Mouse (Mus musculus): ENCODE results near the gene Olfr905. TPM values are rescaled to one million over a fixed set of nuclear protein-coding genes. Genes with fewer than 3 reads are reported as not detected.

Gene Olfr905
- not detected in 2 replicates for polyA plus RNA-seq (2012; rRNA removed)

DNA sequence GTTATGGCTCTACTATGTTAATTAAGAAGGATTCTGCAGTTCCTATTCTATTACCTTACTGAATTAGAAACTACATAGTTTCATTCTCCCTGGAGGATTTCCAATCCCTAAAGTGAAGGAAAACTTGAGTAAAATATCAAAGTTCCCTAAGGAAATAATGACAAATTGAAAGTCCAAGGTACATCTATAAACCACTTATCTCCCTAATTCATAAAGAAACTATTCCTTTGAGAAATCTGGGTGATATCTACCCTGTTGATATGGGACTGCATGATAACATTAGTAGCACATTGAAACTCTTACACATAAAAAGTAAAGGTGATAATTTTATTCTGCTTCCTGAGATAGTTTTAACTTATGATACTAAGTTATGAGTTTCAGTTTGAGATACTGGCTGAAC lies at the start of gene Olfr905:
TSS of gene Olfr905 (plus strand) at position 301 of the 400 bp plus-strand sequence.
- DNase-seq (ENCODE audit: low spot score), result no peak

DNA sequence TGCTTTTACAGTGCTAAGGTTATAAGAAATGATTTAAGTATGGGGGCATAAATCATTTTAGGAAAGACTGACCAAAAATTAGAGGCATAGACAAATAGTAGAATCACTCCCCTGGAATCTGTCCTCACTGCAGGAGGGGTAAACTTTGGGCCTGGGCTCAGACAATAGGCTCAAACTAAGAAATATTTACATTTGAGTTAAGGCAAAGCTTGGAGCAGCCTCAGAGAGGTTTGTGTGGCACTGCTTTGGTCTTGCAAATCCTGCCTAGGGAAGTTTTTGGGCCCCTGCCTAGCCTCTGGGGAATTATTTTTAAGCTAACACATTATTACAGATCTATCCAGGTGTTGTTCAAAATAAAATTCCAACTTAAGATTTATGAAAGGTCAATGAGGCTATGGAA lies 47.1 kb upstream of the Olfr905 start:
- DNase-seq (ENCODE audit: low spot score), result no peak

DNA sequence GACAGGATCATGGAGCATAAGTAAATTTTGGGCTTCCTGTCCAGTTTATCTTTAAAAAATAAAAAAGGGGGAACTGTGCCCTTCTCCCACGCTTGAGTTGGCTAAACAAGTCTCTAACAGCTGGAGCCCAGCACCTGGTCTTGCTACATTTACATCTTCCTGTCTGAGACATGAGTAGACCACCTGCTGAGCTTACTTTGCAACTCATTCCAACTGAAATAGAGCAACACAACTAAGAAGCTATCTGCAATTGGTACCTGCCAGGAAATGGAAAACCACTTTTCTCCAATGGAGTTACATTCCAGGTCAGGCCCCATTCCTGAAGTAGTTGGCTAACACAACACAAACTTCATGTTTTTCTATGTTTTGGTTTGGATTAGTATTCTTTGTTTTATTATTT lies 43.9 kb upstream of the Olfr905 start:
- DNase-seq (ENCODE audit: low spot score), result no peak

DNA sequence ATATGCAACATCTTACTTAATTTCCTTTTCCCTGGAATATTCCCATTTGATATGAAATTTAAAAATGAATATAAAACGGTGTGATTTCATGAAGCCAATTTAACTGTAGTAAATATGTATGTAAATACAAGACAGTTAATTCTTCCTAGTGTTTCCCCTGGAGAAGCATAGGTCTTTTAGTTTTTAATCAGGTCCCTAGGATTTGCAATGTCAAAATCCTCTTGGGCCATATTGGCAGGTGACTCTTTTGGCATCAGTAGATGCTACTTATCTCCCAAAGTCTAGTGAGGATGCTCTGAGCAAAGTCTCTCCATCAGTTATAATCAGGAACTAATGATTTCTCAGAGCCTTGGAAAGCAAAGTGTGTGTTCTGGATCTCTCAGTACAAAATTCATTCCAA lies 41.8 kb upstream of the Olfr905 start, which contains the start of gene Olfr901:
TSS of gene Olfr901 (plus strand) at position 301 of the 400 bp plus-strand sequence.
- no peak for DNase-seq (ENCODE audit: low spot score)

DNA sequence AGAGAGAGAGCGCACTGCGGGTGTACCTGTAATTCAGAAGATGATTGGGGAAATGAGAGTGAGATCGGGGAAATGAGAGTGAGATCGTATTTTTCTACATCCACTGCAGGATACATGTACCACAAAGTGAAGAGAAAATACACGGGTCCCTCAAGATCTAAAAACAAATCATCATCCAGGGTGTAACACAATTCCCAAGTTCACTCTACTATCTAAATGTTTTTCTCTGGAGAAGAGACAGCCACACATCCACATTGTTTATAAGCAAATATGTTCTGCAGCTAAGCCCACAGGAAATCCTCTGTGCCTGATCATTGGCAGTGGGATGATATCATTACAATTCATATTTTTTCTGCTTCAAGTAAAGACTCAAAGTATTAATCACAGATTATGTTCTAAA lies 23.6 kb upstream of the Olfr905 start, which contains the start of gene Olfr902:
TSS of gene Olfr902 (plus strand) at position 301 of the 400 bp plus-strand sequence.
- DNase-seq (ENCODE audit: low spot score), result no peak

DNA sequence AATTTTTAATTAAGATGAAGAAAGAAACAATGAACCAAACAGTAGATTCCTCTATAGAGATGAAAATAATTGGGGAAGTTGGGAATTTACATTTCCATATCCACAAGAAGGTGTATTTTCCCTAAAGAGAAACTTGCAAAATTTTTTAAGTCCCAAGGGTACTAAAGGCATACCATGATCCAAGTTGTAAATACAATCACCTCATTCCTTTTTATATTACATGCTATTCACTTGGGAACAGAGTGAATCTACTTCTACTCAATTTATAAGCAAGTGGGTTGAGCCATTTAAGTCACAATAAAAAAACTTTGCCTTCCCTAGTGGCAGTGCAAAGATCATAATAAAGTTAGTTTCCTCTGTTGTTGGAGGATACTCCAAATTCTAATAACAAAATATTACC lies 8.1 kb upstream of the Olfr905 start, which contains the start of gene Olfr904:
TSS of gene Olfr904 (plus strand) at position 301 of the 400 bp plus-strand sequence.
- no peak for DNase-seq (ENCODE audit: low spot score)

DNA sequence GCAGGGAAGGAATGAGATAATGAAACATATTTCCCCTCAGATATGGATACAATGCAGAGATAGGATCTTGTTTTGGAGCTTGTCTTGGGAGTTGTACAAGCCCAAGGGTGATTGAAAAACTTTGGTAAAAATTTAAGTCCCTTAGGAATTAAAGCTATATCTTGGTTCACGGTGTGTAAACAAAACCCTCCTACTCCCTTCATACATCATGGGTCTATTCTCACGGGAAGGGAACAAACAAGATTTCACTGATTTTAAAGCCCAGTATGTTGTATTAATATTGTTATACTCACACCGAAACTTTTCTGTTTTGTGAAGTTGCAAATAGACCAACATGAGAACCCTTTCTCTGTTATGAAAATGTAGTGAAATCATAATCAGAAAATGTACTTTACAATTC lies 15.9 kb downstream of the Olfr905 start, which contains the start of gene Olfr906:
TSS of gene Olfr906 (plus strand) at position 301 of the 400 bp plus-strand sequence.
- no peak for DNase-seq (ENCODE audit: low spot score)

DNA sequence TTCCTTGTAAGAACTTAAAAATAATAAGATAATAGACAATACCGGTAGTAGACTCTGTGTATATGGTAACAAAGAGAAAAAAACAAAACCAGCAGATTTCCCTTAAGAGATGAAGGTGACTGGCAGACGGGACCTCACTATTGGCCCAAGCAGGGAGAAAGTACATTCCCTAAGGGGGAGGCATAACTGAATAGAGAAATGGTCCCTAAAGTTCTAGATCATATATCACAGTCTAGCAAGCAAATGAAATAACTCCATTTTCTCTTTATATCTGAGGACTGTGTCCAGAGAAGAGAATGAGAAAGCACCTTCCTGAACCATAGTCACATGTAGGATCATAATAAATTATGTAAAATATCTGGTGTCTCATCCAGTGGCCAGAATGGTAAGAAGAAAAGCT lies 24.6 kb downstream of the Olfr905 start, which contains the start of gene Olfr907:
TSS of gene Olfr907 (plus strand) at position 301 of the 400 bp plus-strand sequence.
- no peak for DNase-seq (ENCODE audit: low spot score)

DNA sequence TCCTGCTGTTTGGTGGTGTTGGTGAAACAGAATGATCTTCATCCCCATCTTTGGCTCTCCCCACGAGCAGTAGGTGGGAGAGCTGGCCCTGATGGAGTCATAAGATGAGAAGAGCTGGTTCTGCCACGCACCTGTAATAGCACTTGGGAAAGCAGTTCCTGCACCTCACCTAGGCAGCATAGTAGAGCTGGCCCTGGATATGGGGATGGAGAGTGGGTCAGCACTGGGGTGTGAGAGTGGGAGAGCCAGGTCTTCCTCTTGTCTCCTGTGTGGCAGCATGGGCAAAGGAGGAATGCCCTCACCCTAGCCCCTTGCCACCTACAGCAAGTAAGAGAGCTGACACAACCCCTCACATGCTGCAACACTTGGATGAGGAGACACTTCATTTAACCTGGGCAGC lies 41.4 kb downstream of the Olfr905 start:
- no peak for DNase-seq (ENCODE audit: low spot score)

DNA sequence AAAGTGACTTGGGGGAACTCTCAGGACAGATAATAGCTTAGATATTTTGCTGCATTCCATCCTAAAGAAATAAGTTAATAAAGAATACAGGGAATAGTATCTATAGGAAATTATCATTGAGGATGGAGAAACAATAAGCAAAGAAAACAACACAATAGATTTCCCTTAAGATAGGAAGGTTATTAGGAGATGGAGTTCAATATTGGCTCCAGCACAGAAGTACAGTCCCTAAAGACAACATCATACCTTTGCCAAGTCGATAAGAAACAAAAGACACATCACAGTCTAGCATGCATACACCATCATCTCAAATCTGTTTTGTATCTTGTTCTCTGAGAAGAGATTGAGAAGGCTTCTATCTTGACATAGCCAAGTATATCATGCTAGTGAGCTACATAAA lies 50.4 kb downstream of the Olfr905 start, which contains the start of gene Olfr911-ps1:
TSS of gene Olfr911-ps1 (plus strand) at position 301 of the 400 bp plus-strand sequence.
- DNase-seq (ENCODE audit: low spot score), result no peak

Other genes starting within 250 kb of the Olfr905 start
- 0.12 and 0.19 TPM in 2 replicates for gene Olfr143, start 218.3 kb upstream of the Olfr905 start, polyA plus RNA-seq (2012; rRNA removed)
- 0.27 and 0.48 TPM in 2 replicates for gene Olfr895, start 203.3 kb upstream of the Olfr905 start, polyA plus RNA-seq (2012; rRNA removed)
- not detected in 2 replicates for gene Olfr896-ps1, start 180.0 kb upstream of the Olfr905 start, polyA plus RNA-seq (2012; rRNA removed)
- gene Olfr25, start 142.0 kb upstream of the Olfr905 start, polyA plus RNA-seq (2012; rRNA removed), result not detected in 2 replicates
- not detected in 2 replicates for gene Olfr898, start 122.7 kb upstream of the Olfr905 start, polyA plus RNA-seq (2012; rRNA removed)
- not detected in 2 replicates for gene Olfr250, start 104.2 kb upstream of the Olfr905 start, polyA plus RNA-seq (2012; rRNA removed)
- gene Olfr251, start 94.0 kb upstream of the Olfr905 start, polyA plus RNA-seq (2012; rRNA removed), result not detected in 2 replicates
- not detected in 2 replicates for gene Olfr147, start 69.4 kb upstream of the Olfr905 start, polyA plus RNA-seq (2012; rRNA removed)
- not detected in 2 replicates for gene Olfr901, start 41.7 kb upstream of the Olfr905 start, polyA plus RNA-seq (2012; rRNA removed)
- not detected in 2 replicates for gene Olfr902, start 23.5 kb upstream of the Olfr905 start, polyA plus RNA-seq (2012; rRNA removed)
- gene Olfr904, start 8.0 kb upstream of the Olfr905 start, polyA plus RNA-seq (2012; rRNA removed), result not detected in 2 replicates
- gene Olfr906, start 16.0 kb downstream of the Olfr905 start, polyA plus RNA-seq (2012; rRNA removed), result not detected in 2 replicates
- not detected in 2 replicates for gene Olfr907, start 24.7 kb downstream of the Olfr905 start, polyA plus RNA-seq (2012; rRNA removed)
- gene Olfr911-ps1, start 50.5 kb downstream of the Olfr905 start, polyA plus RNA-seq (2012; rRNA removed), result not detected in 2 replicates
- gene Olfr910, start 66.7 kb downstream of the Olfr905 start, polyA plus RNA-seq (2012; rRNA removed), result not detected in 2 replicates
- not detected in 2 replicates for gene Olfr912, start 109.1 kb downstream of the Olfr905 start, polyA plus RNA-seq (2012; rRNA removed)
- gene Olfr913, start 121.7 kb downstream of the Olfr905 start, polyA plus RNA-seq (2012; rRNA removed), result not detected in 2 replicates
- not detected in 2 replicates for gene Olfr914, start 134.0 kb downstream of the Olfr905 start, polyA plus RNA-seq (2012; rRNA removed)
- gene Olfr916, start 188.8 kb downstream of the Olfr905 start, polyA plus RNA-seq (2012; rRNA removed), result not detected in 2 replicates
- not detected in 2 replicates for gene Olfr917, start 194.7 kb downstream of the Olfr905 start, polyA plus RNA-seq (2012; rRNA removed)
- not detected in 2 replicates for gene Olfr918, start 203.5 kb downstream of the Olfr905 start, polyA plus RNA-seq (2012; rRNA removed)
- gene Olfr919, start 232.6 kb downstream of the Olfr905 start, polyA plus RNA-seq (2012; rRNA removed), result not detected in 2 replicates
- gene Vwa5a, start 247.2 kb downstream of the Olfr905 start, polyA plus RNA-seq (2012; rRNA removed), result 53.4 and 57.0 TPM in 2 replicates